Mouse (Mus musculus) thymus, postnatal 4 days (tissue): ENCODE data around the gene Inpp5d.

Source experiments
- DNase-seq: peaks from one replicate; pipeline ENCODE4 v3.0.0; 2021

Inpp5d gene

DNA sequence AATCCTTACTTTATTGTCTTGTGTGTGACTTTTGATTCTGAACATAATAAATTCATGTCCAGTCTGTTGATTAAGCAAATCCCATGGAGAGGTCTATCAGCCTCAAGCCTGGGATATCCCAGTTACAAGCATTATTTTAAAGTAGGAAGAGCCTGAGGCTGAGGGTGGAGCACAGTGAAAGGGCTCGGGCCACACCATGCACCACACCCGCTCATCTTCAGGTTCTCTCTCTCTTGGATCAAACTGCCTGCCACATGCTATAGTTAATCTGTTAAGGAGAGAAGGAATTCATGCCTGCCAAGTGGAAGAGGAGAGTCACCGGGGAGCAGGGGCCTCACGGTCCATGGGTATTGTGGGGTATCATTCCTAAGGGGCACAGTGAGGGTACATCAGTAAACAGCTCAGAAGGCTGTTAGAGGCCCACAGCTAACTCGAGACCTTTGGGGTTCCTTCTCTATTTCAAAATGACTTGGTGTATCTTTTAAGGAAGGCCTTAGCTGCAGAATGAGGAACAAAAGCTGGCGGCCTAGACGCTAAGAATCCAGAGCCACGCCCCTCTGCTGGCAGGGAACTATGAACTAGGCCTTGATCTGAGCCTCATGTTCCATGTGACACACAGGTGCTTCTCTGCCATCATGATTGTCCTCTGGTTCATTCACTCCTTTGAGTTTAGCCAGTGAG, 39.0 kb downstream of the Inpp5d start:
- DNase-seq, result peak; percentile 84

DNA sequence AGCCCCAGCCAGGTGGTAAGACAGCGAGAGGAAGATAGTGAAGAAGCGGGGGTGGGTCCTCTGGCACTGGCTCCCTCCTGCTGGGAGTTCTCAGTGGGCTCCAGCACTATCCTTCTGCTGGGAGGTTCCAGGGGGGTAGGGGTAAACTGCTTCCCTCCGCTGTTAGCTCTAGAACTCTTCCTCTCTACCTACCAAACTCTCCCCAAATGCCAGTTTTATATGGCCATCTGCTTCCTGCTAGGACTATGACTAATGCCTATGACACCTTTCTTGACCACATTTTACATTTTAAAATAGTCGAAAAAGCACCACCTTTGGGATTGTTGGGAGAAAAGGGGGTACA, 39.5 kb downstream of the Inpp5d start:
- DNase-seq, result no peak

DNA sequence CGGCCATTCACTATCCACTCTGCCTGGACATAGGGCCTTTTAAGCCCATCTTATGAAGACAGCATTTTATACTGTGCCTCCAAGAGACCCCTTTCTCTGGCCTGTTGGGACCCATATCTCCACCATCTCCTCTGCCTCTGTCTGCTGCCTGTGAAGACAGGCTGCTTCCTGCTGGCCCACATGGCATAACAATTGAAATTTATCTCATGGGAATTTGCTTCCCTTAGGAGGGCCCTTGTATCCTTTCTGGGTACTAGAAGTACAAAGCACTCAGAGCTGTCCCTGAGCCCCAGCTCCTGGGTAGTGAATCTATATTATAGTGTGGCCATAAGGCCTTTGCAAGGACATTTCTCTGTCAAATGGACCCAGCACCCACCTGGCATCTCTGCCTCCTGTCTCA, 40.6 kb downstream of the Inpp5d start:
- no peak for DNase-seq

DNA sequence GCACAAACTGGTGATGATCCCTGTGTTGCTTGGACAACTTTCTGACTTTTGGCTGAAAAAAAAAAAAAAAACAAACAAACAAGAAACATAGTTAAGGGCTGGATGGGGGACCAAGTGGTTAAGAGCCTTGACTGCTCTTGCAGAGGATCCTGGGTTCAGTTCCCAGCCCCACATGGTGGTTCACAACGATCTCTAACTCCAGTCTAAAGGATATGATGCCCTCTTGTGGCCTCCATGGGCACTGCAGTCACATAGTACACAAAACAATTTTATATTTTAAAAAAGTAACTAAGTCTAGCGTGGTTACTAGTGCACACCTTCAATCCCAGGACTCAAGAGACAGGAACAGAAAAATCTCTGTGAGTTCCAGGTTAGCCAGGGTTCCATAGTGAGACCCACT, 43.9 kb downstream of the Inpp5d start:
- DNase-seq, result peak; percentile 61

DNA sequence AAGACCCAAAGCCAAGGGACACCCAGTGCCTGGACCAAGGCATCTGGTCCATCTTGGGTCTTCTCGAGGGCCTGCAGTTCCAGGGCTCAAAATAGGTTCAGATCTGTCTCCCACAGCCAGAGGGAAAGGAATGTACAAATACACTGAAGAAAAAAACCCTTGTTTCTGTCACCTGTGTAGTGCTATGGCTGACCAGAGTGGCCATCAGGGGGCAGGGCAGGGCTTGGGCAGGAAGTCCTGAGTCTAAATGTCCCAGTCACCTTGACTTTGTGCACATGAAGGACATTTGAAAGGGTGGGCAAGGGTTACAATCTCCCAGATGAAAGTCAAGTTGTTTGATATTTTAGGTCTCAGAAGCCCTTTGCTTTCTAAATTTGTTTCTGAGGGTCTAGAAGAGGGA, 46.9 kb downstream of the Inpp5d start:
- DNase-seq, result no peak

DNA sequence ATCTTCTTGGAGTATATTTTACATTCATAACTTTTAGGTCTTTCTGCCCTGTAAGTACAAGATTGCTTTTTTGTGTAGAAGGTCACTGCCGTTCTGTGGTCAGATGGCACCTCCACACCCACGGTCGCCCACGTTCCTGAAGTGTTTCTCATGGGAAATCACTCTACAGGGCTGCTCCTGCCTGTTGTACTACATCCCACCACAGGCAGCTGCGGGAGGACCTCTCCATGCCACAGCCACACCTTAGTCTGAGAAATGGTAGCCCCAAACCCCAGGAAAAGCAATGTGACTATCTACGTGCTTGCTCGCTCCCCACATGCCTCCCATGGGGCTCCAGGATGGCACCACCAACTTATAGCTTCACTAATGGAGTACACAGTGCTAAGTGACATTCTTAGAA, 48.2 kb downstream of the Inpp5d start:
- no peak for DNase-seq

DNA sequence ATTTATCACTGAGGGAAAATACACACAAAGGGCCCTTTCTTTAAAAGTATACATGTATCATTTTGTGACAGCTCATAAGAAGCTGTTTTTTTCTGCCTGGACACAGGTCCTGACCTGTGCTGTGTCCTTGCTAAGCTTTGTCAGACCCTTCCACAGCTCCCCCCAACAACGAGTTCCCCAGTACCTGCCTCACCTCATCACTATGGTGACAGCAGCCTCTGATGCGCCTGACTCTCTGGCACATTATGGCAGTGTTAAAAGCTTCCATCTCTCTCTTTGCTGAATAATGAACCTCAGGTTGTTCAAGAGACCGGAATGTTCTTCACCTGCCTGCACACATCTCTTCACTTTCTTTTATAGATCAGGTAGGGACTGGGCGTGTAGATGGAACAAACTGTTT, 51.4 kb downstream of the Inpp5d start:
- DNase-seq, result no peak

DNA sequence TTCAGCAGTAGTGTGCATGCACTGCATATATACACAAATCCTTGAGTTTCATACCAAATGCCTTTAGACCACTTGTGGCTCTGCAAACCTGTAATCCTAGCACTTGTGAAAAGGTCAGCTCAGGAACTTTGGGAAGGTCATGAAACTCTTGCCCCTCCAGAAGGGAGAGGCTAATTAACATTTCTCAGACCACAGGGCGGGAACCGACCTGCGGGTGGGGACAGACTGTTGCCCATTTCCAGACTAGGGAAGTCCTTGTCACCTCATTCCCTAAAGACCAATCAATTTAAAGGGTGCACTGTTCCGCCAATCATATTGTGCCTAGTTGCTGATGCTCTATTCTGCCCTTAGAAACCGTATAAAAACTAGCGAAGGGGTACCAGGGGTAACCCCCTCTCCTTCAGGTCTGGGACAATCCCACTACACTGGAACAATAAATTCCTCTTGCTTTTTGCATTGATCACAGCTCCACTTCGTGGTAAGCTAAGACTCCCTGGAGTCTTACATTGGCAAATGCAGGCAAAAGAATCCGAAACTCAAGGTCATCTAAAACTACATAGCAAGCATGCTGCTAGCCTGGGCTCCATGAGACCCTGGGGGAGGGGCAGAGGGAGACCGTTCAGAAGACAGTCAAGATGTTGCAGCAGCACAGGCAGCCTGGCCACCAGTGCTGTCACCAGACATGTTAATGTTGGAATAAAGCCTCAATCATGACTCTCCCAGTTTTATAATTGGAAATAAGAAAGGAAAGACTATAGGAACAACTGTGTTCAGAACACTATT, 53.9 kb downstream of the Inpp5d start:
- DNase-seq, result no peak

DNA sequence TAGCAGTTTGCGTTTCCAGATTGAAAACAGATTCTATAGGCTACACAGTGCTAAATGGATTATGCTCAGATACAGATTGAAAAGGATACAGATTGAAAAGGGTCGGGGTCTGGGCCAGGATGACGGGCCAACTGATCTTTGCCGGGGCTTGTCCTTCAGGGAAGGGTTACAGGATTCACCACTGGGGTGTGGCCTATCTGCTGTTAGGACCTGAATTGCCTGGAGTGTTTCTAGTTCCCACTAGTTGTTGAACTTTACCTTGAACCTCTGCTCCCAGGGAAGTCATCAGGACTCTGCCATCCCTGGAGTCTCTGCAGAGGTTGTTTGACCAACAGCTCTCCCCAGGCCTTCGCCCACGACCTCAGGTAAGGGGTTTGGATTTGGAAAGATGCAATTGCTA, 55.9 kb downstream of the Inpp5d start:
- no peak for DNase-seq

DNA sequence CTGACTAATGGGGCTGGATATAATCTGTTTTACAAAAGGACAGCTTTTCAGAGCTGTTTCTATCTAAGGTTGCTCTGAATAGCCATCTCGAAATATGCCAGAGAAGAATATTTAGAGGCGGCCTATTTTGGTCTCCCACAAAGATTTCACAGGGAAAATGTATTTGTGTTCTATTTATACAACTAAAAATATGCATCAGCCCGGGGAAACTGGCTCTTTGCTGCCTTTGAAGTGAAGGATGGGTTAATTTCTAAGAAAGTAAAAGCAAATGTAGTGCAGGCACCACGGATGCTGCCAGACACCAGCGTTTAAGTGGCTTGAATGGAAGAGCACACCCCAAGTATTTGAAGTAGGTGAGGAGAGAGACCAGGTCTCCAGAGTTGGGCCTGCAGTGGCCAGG, 59.0 kb downstream of the Inpp5d start:
- no peak for DNase-seq

DNA sequence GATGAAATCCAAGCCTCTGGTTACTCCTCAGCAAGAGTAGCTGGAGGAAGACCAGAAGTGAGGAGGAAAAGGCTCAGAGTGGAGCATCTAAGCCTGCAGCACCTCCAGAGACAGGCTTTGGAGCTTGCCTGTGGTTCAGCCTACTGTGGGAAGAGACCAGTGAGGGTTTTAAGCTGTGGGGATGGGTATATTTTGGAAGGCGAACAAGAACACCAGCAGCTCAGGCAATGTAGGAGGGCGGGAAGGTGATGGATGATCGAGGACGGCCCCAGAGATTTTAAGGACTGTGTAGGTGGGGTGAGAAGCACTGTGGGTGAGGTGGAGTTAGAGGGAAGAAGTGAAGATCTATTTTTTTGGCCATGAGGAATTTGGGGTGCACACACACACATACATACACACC, 60.8 kb downstream of the Inpp5d start:
- DNase-seq, result no peak

DNA sequence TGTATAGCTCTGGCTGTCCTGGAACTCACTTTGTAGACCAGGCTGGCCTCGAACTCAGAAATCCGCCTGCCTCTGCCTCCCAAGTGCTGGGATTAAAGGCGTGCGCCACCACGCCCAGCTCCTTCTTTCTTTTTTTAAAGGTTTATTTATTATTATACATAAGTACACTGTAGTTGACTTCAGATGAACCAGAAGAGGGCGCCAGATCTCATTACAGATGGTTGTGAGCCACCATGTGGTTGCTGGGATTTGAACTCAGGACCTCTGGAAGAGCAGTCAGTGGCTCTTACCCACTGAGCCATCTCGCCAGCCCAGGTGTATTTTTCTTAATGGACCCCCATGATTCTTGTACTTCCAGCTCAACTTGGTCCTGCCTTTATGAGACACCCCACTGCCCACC, 62.4 kb downstream of the Inpp5d start:
- DNase-seq, result peak; percentile 28

DNA sequence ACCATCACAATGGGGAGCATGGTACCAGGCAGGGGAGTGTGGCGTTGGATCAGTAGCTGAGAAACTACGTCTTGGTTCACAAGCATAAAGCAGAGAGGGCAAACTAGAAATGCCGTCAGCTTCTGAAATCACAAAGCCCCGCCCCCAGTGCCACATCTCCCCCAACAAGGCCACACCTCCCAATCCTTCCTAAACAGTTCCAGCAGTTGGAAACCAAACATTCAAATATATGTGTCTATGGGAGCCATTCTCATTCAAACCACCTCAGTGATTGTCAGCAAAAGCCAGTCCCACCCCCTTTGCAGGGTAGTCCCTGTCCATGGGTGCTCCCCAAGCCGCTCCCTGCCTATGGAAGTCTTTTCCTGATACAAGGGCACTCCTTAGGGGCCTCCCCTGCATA, 64.0 kb downstream of the Inpp5d start:
- DNase-seq, result no peak

DNA sequence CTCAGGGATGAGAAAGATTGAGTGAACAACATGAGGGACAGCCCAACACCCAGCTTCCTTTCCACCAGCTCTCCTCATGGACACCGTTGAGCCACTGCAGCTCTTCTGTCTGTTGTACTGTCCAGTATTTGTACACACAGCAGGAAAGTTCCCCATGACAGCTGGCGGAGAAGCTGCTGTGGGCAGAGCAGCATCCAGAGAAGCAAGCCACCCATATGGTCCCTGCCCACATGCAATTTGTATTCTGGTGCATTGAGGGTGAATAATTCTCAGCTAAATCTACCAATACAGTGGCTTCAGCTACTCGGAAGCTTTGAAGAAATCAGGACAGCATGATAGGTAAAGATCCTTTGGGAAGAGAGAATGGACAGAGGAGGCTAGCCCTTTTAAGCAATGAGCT, 64.7 kb downstream of the Inpp5d start:
- no peak for DNase-seq

DNA sequence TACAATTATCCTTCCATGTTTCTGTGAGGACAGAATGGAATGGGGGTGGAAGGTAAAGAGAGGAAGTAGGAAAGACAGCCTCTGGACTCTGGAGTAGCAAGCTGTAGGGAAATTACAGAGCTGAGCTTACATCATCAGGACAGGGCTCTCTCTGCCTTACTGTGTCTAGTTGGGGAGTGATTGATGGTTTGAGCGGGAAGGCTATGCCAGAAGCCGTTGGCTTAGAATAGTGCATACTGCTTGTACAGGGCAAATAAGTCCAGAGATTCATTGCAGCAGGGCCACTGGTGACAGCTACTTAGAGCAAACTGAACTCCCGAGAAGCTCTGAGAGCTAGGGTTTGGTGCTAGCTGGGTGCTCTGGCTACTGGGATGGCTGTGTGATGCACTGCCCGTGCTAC, 66.2 kb downstream of the Inpp5d start:
- DNase-seq, result no peak

DNA sequence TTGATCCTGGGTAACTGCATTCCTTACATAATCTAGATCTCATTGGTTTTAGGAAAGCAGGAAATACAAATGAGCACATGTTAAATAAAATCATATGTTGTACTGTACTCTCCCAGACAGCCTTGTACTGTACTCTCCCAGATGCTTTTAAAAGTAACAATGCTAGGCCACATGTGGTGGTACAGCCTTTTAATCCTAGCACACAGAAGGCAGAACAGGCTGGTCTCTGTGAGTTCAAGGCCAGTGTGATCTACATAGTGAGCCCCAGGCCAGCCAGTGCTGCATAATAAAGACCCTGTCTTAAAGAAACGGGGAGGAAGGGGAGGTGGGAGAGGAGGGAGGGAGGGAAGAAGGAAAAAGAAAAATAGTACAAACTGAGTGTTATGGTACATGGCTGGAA, 66.9 kb downstream of the Inpp5d start:
- no peak for DNase-seq

DNA sequence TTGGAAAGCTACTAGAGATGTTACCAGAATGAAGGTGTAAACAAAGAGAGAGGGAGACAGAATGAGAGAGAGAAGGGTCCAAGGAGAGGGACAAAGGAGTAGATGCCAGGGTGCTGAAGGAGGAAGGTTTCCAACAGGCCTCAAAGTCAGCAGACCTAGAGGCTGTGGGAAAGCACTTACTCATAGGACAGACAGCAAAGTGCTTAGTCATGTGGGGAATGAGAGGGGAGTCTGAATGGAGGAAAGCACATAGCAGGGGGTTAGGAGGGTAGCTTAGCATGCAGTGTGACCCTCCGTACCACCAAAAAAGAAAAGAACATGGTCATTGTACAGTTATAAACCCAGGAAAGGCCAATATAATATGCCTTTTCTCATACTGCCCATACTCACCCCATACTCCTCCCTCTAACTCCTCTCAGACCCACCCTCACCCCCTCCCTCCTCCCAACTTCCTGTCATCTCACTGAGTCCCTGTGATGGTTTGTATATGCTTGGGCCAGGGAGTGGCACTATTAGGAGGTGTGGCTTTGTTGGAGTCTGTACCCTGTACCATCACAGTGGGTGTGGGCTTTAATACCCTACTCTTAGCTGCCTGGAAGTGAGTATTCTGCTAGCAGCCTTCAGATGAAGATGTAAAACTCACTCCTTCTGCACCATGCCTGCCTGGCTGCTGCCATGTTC, 69.7 kb downstream of the Inpp5d start:
- no peak for DNase-seq

DNA sequence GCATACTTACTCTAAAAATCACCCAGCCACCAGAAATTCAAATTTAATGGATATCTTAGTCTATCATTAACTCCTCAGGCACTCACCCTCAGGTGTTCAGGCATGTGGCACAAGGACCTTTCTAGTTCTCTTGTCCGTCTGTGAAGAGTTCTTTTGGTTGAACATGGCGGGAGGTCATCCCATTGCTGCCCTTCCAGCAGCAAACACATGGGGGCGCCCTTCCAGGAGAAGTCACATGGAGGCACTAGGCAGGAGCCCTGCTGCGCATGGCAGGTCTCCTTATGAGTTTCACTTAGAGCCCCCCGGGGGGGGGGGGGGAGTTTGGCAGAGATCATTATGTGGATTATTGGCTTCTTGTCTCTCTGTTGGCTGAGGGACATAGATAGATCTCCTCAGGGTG, 76.2 kb downstream of the Inpp5d start:
- DNase-seq, result peak; percentile 80

DNA sequence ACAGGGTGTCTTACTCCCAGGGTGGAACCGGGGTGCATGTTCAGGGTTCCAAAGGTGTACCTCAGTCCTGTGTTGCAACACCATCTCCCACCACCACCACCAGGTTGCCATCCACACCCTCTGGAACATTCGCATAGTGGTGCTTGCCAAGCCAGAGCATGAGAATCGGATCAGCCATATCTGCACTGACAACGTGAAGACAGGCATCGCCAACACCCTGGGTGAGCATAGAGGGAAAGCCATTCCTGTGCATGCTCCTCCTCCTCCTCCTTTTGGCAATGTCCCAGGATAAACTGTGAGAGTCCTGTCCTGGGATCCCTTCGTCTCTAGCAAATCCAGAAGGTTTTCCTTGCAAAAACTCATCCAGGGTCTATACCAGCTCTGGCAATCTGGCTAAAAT, 77.9 kb downstream of the Inpp5d start:
- no peak for DNase-seq

DNA sequence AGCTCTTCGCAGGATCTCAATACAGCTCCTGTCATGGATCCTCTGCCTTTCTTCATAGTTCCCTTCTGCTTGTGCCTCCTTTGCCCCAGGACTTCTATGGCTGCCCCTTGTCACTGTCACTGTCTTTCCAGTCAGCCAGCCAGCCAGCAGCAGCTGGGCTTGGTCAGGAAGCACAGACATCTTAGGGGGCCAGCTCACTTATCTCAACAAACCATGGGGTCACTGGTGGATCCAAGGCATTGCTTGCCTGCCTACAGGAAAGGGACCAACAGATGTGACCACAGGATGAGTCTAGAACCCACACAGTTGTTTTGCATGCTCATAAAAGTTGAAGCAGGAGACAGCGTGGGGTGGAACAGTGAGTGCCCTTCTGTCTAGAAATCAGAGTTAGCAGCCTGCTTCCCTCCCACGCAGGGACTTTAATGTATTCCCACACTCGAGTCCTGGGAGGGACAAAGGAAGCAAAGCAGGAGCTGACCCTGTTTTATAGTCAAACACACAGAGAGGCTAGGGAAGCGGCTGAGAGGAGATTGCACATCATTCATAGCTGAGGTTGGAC, 79.9 kb downstream of the Inpp5d start:
- DNase-seq, result no peak

DNA sequence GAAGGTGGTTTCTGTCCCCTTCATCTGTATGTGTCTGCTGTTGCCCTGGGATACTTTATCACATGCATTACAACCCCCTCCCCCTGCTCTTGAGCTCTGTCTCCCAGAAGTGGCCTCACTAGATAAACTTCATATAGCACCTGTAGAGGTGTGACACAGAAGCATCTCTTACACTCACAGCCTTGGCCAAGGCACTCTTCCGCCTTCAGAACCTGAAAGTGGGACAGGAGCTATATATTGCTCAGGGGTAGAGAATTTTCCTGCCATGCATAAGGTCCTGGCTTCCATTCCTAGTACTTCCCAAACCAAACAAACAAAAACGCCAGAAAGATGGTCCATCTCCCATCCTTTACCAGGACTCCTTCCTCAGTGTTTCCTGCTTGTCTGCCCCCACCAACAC, 84.1 kb downstream of the Inpp5d start:
- DNase-seq, result no peak

DNA sequence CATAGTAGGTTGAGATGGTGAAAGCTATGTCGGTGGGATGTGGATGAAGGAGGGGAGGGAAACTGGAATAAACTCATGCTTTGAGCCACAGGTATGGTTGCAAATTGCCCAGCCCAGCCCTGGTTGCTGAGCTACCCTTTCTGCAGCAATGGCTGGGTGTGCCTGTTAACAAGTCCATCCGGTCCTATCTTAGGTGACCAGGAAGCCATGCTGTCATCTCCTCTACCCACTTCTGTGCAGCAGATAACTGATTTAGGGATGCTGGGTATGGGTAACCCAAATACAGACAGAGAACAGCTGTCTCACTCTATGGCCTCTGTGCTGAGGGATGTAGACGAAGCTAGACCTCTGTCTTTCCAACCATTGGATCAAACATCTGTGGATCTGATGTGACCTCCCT, 86.2 kb downstream of the Inpp5d start:
- no peak for DNase-seq

DNA sequence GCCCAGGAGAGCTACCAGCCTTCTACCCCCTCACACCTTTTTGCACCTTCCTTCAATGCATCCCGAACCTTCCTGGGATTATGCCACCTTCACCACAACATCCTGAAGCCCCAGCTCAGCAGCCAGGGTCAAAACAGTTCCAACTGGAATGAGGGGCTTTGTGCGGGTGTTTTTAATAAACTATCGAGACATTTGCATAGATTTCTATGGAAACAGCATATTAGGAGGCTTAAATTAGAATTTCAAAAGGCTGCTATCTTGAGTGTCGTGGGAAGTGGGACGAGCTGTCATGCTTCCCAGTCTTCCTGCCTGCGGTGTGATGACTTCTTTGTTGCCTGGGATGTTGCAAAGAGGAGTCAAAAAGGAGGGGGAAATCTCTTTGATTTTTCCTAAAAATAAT, 88.9 kb downstream of the Inpp5d start:
- DNase-seq, result no peak

DNA sequence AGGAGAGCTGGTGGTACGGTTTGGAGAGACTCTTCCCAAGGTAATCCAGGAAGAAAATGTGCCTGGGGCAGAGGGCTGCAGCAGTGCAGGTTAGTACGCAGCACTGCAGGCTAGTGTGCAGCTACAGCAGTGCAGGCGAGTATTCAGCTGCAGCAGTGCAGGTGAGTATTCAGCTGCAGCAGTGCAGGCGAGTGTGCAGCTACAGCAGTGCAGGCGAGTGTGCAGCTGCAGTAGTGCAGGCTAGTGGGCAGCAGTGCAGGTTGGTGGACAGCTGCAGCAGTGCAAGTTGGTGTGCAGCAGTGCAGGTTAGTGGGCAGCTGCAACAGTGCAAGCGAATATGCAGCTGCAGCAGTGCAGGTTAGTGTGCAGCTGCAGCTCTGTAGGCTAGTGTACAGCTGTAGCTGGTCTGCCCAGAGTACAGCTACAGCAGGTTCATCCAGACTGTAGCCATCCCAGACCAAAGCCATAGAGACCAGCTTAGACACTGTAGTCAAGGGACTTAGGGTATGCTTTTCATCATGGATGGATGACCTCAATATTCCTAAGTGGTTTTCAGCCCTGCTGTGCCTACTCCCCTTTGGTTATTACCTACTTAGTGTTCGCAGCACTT, 89.7 kb downstream of the Inpp5d start:
- DNase-seq, result no peak
